Mouse (Mus musculus): ENCODE data around the gene F11r.

DNA sequence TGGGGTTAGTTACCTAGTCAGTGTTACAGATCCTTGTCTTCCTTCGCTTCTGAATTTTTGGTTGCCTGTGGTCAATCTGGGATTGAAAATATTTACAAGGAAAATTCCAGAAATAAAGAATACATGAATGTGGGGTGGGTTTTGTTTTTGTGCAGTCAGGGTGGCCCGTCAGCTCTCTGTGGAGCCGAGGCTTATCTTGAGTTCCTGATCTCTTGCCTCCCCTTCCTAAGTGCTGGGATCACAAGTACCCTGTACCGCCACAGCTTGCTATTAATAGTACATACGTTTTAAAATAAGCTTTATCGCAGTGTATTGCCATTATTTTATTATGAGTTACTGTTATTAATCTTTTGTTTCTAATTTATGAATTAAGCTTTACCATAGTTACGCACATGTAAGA, 9.5 kb downstream of the F11r start:
- no peak for TF ChIP-seq CTCF (conservative IDR thresholded peaks at IDR 0.05; ENCODE audit: low read length)
- no peak for TF ChIP-seq POU5F1 (IDR thresholded peaks at IDR 0.05; ENCODE audit: borderline replicate concordance, low read length)
- TF ChIP-seq NANOG (IDR thresholded peaks at IDR 0.05; ENCODE audit: borderline replicate concordance, low read length) = no peak
